Mouse (Mus musculus) splenic B cell, adult 2 months (primary cell): ENCODE results near the gene Yaf2.
"Not testable (repeated sequence)": the region's sequence is repeated elsewhere in the genome, so short reads cannot be mapped to it uniquely, and the experiment has no call there.

Source experiments
- DNase-seq: peaks from one replicate; pipeline ENCODE4 v3.0.0-alpha.2; 2011; ENCODE audit warnings: low read depth, low spot score
- H3K27me3 ChIP-seq: 2 replicates; pipeline ENCODE4 v1.6.1; 2012; ENCODE audit warnings: mild to moderate bottlenecking, low read length, moderate library complexity, mixed read lengths; ENCODE audit not compliant: control insufficient read depth, poor library complexity, insufficient read depth, severe bottlenecking
- H3K36me3 ChIP-seq: 2 replicates; pipeline ENCODE4 v1.6.1; 2012; ENCODE audit warnings: mild to moderate bottlenecking, low read length, moderate library complexity, mixed read lengths; ENCODE audit not compliant: control insufficient read depth, poor library complexity, insufficient read depth, severe bottlenecking

The Yaf2 gene

GRCm38 (mm10) chr15:93336925-93337761 is at the start of gene Yaf2:
Gene Yaf2 (minus strand): TSS chr15:93336935.
- H3K36me3 ChIP-seq: no peaks in the 10 kb centered on the region
- peak; percentile 88 for DNase-seq
- H3K27me3 ChIP-seq: no peaks in the 10 kb centered on the region

GRCm38 (mm10) chr15:93381337-93381736 is 44.6 kb upstream of the Yaf2 start:
- H3K27me3 ChIP-seq: no peaks in the 10 kb centered on the region
- H3K36me3 ChIP-seq: peaks cover 3% of the 10 kb centered on the region; the same call in 1 of the 2 replicates
- DNase-seq: no peak

- no peaks in the 10 kb centered on the region for H3K36me3 ChIP-seq
- H3K27me3 ChIP-seq: no peaks in the 10 kb centered on the region
- peak; percentile 57 for DNase-seq
These were observed 42.4 kb upstream of the Yaf2 start for GRCm38 (mm10) chr15:93379177-93379576.

GRCm38 (mm10) chr15:93375696-93376095 is 39.0 kb upstream of the Yaf2 start:
- no peak for DNase-seq
- Histone ChIP-seq H3K36me3 (no peaks in the 10 kb centered on the region), H3K27me3 (no peaks in the 10 kb centered on the region)

GRCm38 (mm10) chr15:93372525-93373119 is 35.9 kb upstream of the Yaf2 start:
- not testable (repeated sequence) for DNase-seq, H3K36me3 ChIP-seq, H3K27me3 ChIP-seq

GRCm38 (mm10) chr15:93371838-93372237 is 35.1 kb upstream of the Yaf2 start:
- no peaks in the 10 kb centered on the region for H3K27me3 ChIP-seq
- DNase-seq: peak; percentile 9
- H3K36me3 ChIP-seq: no peaks in the 10 kb centered on the region

- no peak for DNase-seq
- H3K36me3 ChIP-seq: no peaks in the 10 kb centered on the region
- no peaks in the 10 kb centered on the region for H3K27me3 ChIP-seq
These were observed 31.8 kb upstream of the Yaf2 start for GRCm38 (mm10) chr15:93368558-93368957.

- no peaks in the 10 kb centered on the region for H3K36me3 ChIP-seq
- H3K27me3 ChIP-seq: no peaks in the 10 kb centered on the region
- DNase-seq: no peak
These were observed 28.8 kb upstream of the Yaf2 start for GRCm38 (mm10) chr15:93365561-93365960.

GRCm38 (mm10) chr15:93358346-93359095 is 21.8 kb upstream of the Yaf2 start:
- H3K36me3 ChIP-seq: no peaks in the 10 kb centered on the region
- no peaks in the 10 kb centered on the region for H3K27me3 ChIP-seq
- no peak for DNase-seq

GRCm38 (mm10) chr15:93340630-93341379 is 4.1 kb upstream of the Yaf2 start:
- no peaks in the 10 kb centered on the region for H3K36me3 ChIP-seq
- DNase-seq: no peak
- H3K27me3 ChIP-seq: no peaks in the 10 kb centered on the region

- DNase-seq: no peak
- Histone ChIP-seq H3K27me3 (no peaks in the 10 kb centered on the region), H3K36me3 (no peaks in the 10 kb centered on the region)
These were observed 144 bp downstream of the Yaf2 start for GRCm38 (mm10) chr15:93336658-93336924.

- no peaks in the 10 kb centered on the region for H3K36me3 ChIP-seq
- no peaks in the 10 kb centered on the region for H3K27me3 ChIP-seq
- DNase-seq: peak; percentile 56
These were observed 696 bp downstream of the Yaf2 start for GRCm38 (mm10) chr15:93335821-93336657.

- DNase-seq: no peak
- Histone ChIP-seq H3K36me3 (peaks cover 1% of the 10 kb centered on the region; the same call in 1 of the 2 replicates), H3K27me3 (no peaks in the 10 kb centered on the region)
These were observed 5.5 kb downstream of the Yaf2 start for GRCm38 (mm10) chr15:93331256-93331655.

GRCm38 (mm10) chr15:93327235-93327634 is 9.5 kb downstream of the Yaf2 start:
- Histone ChIP-seq H3K36me3 (peaks cover 3% of the 10 kb centered on the region; the same call in 1 of the 2 replicates), H3K27me3 (no peaks in the 10 kb centered on the region)
- DNase-seq: no peak
